Mouse (Mus musculus) left cerebral cortex, postnatal 14 days (tissue): ENCODE measurements around the gene Fam205a1. TPM values are rescaled to one million over a fixed set of nuclear protein-coding genes. Genes with fewer than 3 reads are reported as not detected.
"Not testable (repeated sequence)": the region's sequence is repeated elsewhere in the genome, so short reads cannot be mapped to it uniquely, and the experiment has no call there.

Experiments used
- DNase-seq, 2 experiments: peaks; one replicate each; pipeline ENCODE4 v3.0.0; 2021 to 2022; ENCODE audit warnings: low spot score in 2 of 2, mixed read lengths in 1 of 2
- intact Hi-C: fragments of 180-260 bp; cut with DNase I; formaldehyde crosslinking; loops from one replicate; pipeline ENCODE4 v1.15.1; 2025
- total RNA-seq, 2 experiments: library from RNA; stranded (reverse); gene quantifications; 2 replicates each; pipeline ENCODE4 v1.2.3; 2021

Gene Fam205a1
- total RNA-seq, 2 experiments from 2014 or later = 0.18 to 0.27 TPM

DNA sequence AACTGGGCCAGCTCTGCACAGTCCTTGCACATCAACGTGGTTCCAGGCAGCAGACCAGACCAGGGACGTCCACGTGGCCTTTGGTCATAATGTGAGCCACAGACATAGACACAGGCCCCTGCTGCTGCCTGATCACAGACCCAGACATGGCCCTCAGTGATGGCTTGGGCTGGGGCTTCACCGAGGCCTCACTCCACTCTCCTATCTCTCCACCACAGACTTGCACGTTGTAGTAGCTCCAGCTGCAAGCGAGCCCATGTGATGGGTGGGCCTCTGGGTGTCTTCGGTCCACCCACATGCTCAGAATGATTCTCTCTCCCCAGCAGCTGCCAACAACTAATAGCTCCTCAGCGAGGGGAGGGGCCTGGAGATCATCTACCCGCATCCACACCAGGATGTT lies 6.8 kb upstream of the Fam205a1 start:
- intact Hi-C loops, DNase-seq: not testable (repeated sequence)

DNA sequence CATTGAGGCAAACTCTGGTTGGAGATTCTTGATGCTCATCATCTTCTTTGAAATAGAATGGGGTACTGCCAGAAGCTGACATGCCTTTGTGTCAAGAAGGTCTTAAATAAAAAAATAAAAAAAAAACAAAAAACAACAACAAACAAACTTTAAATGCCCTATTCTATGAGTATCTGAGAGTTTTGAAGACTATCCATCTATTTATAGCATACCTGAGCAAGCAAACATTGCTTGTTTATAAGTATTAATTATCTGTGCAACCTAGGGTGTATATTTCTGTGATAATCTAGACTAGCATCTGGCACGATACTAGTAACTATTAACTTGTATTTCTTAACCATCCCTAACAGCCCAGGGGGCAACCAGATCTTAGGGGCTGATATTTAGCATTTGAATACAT lies 3.0 kb upstream of the Fam205a1 start, which contains the start of gene Gm12394:
Gm12394 (minus strand) TSS at position 101 of the 400 bp plus-strand sequence.
- intact Hi-C loops, DNase-seq: not testable (repeated sequence)

Other genes with a start within 250 kb of the Fam205a1 start
- gene Gm10591, start 241.7 kb downstream of the Fam205a1 start, total RNA-seq = not detected
- 10 to 100 TPM; 12.5 to 12.9 TPM for gene Gm2564, start 224.2 kb downstream of the Fam205a1 start, total RNA-seq
- 1 to 10 TPM; 6.3 to 6.4 TPM for gene Ccl27b, start 198.6 kb downstream of the Fam205a1 start, total RNA-seq
- gene Il11ra2, start 192.0 kb downstream of the Fam205a1 start, total RNA-seq = not detected
- gene 4930578G10Rik, start 118.3 kb downstream of the Fam205a1 start, total RNA-seq = 1 to 10 TPM; 1.8 to 2.2 TPM
- under 1 TPM in 1 of 2 experiments, not detected in 1; 0.94 TPM for gene Ccl19, start 97.3 kb downstream of the Fam205a1 start, total RNA-seq
- not detected for gene Ccl21a, start 79.9 kb downstream of the Fam205a1 start, total RNA-seq
- 1 to 10 TPM; 2.3 to 2.7 TPM for gene Gm12394, start 2.9 kb upstream of the Fam205a1 start, total RNA-seq
- gene Fam205c, start 20.3 kb upstream of the Fam205a1 start, total RNA-seq = 1 to 10 TPM; 1.9 to 2.4 TPM
- 100 to 1,000 TPM; 328 to 359 TPM for gene Phf24, start 62.8 kb upstream of the Fam205a1 start, total RNA-seq
- gene Dnajb5, start 95.9 kb upstream of the Fam205a1 start, total RNA-seq = 100 to 1,000 TPM; 225 to 284 TPM
- gene 1700022I11Rik, start 115.7 kb upstream of the Fam205a1 start, total RNA-seq = not detected
- gene Vcp, start 146.6 kb upstream of the Fam205a1 start, total RNA-seq = 100 to 1,000 TPM; 223 to 226 TPM
- 10 to 100 TPM in 1 of 2 experiments, 1 to 10 TPM in 1; 10.0 to 11.3 TPM for gene Fancg, start 156.6 kb upstream of the Fam205a1 start, total RNA-seq
- gene Pigo, start 171.9 kb upstream of the Fam205a1 start, total RNA-seq = 10 to 100 TPM; 31.4 to 32.3 TPM
- gene Stoml2, start 177.8 kb upstream of the Fam205a1 start, total RNA-seq = 100 to 1,000 TPM; 107 to 108 TPM
- gene Fam214b, start 192.3 kb upstream of the Fam205a1 start, total RNA-seq = 10 to 100 TPM; 29.2 to 37.3 TPM
- gene Unc13b, start 205.1 kb upstream of the Fam205a1 start, total RNA-seq = 10 to 100 TPM; 55.7 to 60.5 TPM